Mouse (Mus musculus): ENCODE measurements around the gene Tagln2. TPM values are rescaled to one million over a fixed set of nuclear protein-coding genes. Genes with fewer than 3 reads are reported as not detected.

Gene Tagln2
- total RNA-seq, 2 experiments from 2014 or later, result 7.9 to 13.1 TPM

DNA sequence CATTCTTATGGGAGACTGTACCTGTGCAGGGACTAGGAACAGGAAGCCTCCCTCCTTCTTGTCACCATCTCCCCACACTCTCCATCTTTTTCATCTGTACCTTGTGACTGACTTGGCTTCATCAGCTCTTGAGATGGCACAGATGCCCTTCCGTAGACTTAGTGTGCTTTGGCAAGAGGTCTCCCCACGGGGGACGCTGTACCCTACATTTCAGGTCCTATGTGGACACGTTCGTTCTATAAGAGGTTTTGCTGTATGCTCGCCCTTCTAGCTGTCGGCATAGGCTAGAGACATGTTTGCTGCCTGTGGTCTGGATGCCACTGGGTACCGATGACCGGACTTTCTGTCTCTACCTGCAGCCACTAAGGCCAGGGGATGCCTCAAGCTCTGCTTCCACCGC is 27.6 kb downstream of the Tagln2 start:
- Histone ChIP-seq H3K27ac (no peak overlapping the region), H3K4me3 (no peak overlapping the region)
- DNase-seq (ENCODE audit: low spot score in 2 of 2), result no peak
- TF ChIP-seq CTCF (conservative IDR thresholded peaks at IDR 0.05), result no peak

DNA sequence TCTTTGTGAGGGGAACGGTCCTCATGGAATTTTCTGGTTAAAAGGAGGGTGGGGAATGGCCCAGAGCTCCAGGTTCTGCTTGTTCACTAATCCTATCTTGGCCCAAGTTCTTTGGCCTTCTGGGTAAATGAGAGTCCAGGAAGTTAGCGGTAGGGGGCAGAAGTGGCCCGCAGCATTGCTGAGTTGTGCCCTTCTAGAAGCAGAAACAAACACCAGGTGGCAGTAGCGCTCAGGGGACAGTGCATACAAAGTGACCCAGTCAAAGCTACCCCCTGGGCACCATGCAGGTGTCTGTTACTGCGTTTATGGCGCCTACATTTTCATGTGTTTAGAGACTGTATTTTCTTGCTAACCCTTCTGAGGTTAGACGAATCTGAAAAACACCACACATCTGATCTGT is 28.9 kb downstream of the Tagln2 start:
- peak; percentile 99 for TF ChIP-seq CTCF (conservative IDR thresholded peaks at IDR 0.05)
- DNase-seq (ENCODE audit: low spot score in 2 of 2), result peak; percentile 82 to 88
- Histone ChIP-seq H3K27ac (no peak overlapping the region), H3K4me3 (no peak overlapping the region)

DNA sequence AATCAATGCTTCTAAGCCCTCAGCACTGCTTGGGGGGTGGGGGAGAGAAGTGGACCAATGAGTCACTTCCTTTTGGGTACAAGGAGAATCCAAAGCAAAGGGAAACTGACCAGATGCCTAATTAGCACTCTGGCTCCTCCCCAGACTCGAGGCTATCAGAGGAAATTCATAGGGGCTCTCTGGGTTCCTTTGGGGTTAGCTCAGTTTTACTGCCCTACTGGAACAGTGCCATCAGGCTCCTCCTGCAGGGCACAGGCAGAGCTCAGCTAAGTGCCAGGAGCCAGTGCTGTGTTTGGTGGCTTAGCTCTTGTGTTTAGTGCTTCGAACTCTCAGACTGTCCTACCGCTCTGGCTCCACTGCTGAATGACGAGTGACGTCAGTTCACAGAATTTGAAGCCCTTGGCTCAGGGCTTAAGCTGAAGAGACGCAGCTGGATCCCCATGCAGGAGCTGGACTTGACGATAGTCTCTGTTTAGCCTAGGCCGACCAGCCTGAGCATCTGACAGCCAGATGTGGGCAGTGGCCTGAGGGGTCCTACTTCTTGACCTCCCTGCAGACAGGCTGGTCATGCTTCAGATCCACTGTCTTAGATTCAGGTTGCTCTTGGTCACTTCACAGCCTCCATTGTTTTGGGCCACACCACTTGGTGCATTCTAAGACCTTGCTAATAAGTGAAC is 30.8 kb downstream of the Tagln2 start:
- no peak for DNase-seq (ENCODE audit: low spot score in 2 of 2)
- H3K27ac ChIP-seq, result no peak overlapping the region
- H3K4me3 ChIP-seq, result no peak overlapping the region
- TF ChIP-seq CTCF (conservative IDR thresholded peaks at IDR 0.05), result no peak

DNA sequence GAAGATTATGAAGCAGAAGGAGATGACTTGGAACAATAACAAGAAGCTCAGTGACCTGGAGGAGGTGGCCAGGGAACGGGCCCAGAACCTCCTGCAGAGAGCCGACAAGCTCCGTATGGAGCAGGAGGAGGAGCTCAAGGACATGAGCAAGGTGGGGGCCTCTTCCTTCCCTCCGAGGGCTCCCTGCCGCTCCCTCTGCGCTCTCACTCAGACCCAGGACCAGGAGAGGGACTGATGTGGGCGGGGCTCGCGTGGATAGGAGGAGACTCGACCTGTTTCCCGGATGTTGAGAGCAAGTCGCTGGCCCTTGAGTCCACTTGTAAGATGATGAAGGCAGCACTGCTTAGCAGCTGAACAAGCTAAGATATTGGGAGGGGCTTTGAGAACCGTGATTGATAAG is 32.7 kb downstream of the Tagln2 start:
- DNase-seq (ENCODE audit: low spot score in 2 of 2), result no peak
- no peak for TF ChIP-seq CTCF (conservative IDR thresholded peaks at IDR 0.05)
- Histone ChIP-seq H3K27ac (no peak overlapping the region), H3K4me3 (no peak overlapping the region; the same call in 1 of the 2 replicates)

DNA sequence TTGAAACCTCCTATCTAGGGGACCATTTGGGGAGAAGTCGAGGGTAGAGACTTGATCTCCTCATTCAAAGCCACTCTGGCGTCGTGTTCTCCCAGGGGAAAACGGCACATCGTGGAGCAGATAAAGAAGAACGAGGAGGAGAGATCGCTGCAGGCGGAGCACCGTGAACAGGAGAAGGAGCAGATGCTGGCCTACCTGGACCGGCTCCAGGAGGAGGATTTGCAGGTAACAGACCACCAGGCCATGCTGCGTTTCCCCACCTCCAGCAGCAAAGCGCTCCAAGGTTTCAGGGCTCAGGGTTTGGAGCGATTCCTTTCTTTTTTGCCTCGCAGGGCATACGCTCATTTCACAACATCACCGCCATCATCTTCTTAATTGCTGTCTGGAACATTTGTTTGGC is 35.3 kb downstream of the Tagln2 start:
- TF ChIP-seq CTCF (conservative IDR thresholded peaks at IDR 0.05), result no peak
- H3K27ac ChIP-seq, result no peak overlapping the region
- H3K4me3 ChIP-seq, result no peak overlapping the region
- no peak for DNase-seq (ENCODE audit: low spot score in 2 of 2)

DNA sequence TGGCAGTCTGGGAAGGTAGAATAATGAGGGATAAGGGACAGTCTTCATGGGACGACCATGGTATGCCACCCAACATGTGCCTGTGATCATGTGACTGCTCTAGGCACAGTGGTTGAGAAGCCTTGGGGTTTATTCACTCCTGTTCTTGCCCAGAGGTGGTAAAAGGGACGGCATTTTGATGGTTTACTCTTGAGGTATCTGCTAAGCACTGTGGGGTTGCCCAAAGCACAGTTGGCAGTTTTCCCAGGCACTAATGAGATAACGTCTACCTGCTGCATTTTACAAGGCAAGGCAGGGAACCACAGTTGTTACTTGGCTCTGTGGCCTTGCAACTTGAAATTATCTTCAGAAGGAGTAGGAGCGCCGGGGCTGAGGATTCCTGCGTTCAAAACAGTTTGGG is 40.0 kb downstream of the Tagln2 start:
- Histone ChIP-seq H3K27ac (no peak overlapping the region), H3K4me3 (no peak overlapping the region)
- TF ChIP-seq CTCF (conservative IDR thresholded peaks at IDR 0.05), result no peak
- DNase-seq (ENCODE audit: low spot score in 2 of 2), result no peak

DNA sequence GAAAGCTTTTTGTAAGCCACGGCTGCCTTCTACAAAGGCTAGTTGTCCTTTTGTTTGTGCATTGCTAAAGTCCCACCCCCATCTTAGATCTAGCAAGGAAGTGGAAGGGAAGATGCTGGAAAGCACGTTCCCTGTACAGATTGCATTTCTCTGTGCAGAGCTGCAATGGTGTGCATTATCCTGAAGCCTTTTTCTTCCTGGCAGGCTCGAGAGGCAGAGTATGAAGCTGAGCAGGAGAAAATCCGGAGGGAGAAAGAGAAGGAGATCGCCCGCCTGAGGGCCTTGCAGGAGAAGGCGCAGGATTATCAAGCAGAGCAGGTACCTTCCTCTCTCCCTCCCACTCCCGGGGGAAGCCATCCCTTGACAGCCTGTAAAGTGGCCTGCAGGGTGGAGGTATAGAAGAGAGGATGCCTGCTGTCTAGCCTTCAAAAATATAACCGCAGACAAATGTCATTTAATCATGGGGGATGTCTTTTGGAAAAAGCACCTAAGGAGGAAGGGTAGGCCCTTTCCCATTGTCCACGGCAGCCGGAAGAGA is 40.5 kb downstream of the Tagln2 start:
- no peak for TF ChIP-seq CTCF (conservative IDR thresholded peaks at IDR 0.05)
- no peak overlapping the region for H3K4me3 ChIP-seq
- DNase-seq (ENCODE audit: low spot score in 2 of 2), result no peak
- no peak overlapping the region for H3K27ac ChIP-seq

DNA sequence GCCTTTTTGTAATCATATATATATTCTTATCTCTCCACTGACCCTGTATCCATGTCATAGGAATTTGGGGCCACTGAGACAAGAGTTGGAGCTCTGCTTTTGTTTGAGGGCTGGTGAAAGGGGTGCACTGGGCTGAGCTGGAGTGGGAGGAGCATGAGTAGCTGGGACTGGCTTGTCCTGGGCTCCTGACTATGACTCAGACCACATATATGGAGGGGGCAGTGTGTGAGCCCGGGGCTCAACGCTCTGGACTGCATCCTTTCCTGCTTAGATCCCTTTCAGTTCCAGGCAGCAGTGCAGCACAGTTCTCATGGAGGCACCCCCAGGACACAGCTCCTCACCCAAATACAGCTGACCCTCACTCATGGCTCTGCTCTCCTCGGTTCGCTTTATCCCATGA is 46.2 kb downstream of the Tagln2 start:
- Histone ChIP-seq H3K27ac (no peak overlapping the region), H3K4me3 (no peak overlapping the region)
- TF ChIP-seq CTCF (conservative IDR thresholded peaks at IDR 0.05), result no peak
- no peak for DNase-seq (ENCODE audit: low spot score in 2 of 2)

DNA sequence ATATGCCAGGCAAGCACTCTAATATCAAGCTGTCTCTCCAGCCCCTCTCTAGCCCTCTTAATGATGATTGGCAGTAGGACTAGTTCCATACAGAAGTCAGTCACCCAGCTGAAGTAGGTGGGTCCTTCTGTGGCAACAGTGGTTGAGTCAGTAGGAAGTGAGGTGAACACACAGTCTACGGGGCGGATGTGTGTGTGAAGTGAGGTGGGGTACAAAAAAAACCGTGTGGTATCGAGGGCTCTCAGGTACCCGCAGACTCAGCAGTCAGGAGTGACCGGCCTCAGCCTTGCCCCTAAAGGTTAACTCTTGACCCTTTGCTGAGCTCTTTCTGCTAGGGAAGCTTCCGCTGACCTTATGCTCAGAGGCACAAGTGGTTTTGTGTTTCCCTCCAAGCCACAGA is 48.7 kb downstream of the Tagln2 start:
- no peak for TF ChIP-seq CTCF (conservative IDR thresholded peaks at IDR 0.05)
- no peak for DNase-seq (ENCODE audit: low spot score in 2 of 2)
- Histone ChIP-seq H3K27ac (no peak overlapping the region), H3K4me3 (no peak overlapping the region)

DNA sequence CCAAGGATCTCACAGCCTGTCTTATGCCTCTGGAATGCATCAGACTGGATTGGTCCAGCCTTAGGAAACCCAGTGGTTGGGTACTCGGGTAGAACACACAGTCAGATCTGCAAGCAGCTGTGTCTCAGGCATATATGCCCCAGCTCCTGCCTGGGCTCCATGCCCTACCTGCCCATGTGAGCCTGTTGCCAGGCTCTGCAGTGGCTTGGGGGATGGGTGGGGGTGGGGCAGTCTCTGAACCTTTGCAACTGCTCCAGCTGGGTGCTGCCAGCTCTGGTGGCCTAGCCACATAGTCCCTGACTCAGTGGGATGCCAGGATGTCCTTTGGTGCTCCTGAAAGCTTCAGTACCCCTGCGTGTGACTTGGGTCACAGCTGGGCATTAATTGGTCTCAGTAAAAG is 49.5 kb downstream of the Tagln2 start:
- Histone ChIP-seq H3K27ac (no peak overlapping the region), H3K4me3 (no peak overlapping the region)
- DNase-seq (ENCODE audit: low spot score in 2 of 2), result no peak
- no peak for TF ChIP-seq CTCF (conservative IDR thresholded peaks at IDR 0.05)

DNA sequence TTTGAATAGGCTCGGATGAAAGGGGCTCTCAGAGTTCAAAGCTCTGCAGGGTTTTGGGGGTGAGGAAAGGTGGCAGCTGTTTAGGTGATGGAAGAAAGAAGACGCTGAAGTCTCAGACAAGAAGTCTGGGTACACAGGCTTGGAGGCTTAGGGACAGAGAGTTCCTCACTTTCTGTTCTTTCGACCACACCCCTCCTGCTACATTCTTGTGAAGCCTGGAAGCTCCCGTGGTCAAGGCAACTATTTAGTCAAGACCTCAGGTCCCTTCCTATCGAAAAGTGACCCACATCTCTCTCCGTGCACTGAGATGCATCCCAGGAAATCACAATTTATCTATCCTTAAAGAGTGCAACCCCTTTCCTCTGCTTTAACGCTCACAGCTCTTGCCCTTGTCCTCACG is 49.9 kb downstream of the Tagln2 start:
- peak overlapping the region; percentile 53; the same call in 1 of the 2 replicates for H3K4me3 ChIP-seq
- TF ChIP-seq CTCF (conservative IDR thresholded peaks at IDR 0.05), result no peak
- no peak overlapping the region for H3K27ac ChIP-seq
- no peak for DNase-seq (ENCODE audit: low spot score in 2 of 2)

DNA sequence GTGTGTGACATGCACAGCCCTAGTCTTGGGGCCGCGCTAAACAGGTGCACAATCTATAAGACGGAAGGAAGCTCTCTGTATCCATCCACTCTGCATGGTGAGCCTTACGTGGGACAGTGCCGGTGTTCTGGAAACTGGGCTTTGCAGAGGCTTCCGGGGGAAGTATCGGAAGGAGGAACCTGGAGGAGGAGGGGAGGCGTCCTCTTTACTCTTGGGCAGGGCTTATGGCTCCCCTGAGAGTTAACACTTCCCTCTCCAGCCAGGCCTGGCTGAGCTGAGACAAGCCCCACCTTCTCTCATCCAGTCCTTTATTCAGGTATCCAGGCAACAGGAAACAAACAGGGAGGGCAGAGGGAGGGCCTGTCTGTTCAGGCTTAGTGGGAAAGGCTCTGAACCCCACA is 50.7 kb downstream of the Tagln2 start:
- H3K4me3 ChIP-seq, result peak overlapping the region; percentile 53
- H3K27ac ChIP-seq, result no peak overlapping the region
- DNase-seq (ENCODE audit: low spot score in 2 of 2), result peak; percentile 25 to 41
- TF ChIP-seq CTCF (conservative IDR thresholded peaks at IDR 0.05), result no peak

DNA sequence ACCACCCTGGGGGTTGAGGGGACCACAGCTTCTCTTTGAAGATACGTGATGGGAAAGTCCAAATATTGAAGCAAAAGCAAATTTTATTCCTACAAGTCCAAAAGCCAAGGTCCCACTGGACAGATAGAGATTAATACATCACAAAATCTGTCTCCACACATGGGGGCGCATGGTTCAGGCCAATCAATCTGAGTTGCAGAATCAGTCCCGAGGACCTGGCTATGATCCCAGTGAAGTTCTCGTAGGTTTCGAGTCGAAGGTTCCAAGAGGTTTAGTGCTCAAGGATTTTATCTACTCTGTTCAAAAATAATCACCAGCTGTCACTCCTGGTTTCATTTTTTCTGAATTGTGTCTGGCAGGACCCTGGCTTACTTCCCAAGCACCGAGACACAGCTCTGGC is 51.2 kb downstream of the Tagln2 start:
- Histone ChIP-seq H3K27ac (no peak overlapping the region), H3K4me3 (peak overlapping the region; percentile 53)
- no peak for TF ChIP-seq CTCF (conservative IDR thresholded peaks at IDR 0.05)
- no peak for DNase-seq (ENCODE audit: low spot score in 2 of 2)

DNA sequence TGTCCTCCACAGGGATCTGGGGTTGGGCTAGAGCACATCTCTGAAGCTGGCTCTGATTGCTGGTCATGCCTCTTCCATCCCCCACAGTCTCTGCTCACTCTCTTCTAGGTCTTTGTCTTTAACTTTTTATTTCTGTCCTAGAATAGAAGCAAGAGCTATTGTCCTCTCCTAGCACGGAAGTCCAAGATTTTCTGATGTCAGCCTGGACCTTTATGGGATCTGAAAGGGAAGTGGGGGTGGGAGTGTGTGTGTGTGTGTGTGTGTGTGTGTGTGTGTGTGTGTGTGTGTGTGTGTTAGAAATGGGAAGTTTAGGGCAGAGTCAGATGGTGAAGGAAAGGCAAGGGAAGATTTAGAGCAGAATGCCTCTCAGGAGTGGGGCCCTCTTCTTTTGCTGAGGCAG is 52.8 kb downstream of the Tagln2 start:
- Histone ChIP-seq H3K27ac (no peak overlapping the region), H3K4me3 (no peak overlapping the region)
- DNase-seq (ENCODE audit: low spot score in 2 of 2), result no peak
- no peak for TF ChIP-seq CTCF (conservative IDR thresholded peaks at IDR 0.05)
